Mouse (Mus musculus): ENCODE measurements around the gene Flt3.

Flt3 gene

GRCm38 (mm10) chr5:147410585-147410984 lies 10.3 kb upstream of the Flt3 start:
- DNase-seq (ENCODE audit: low spot score in 2 of 2) = no peak

- DNase-seq (ENCODE audit: low spot score in 2 of 2) = no peak
These were observed 8.4 kb upstream of the Flt3 start for GRCm38 (mm10) chr5:147408731-147409130.

GRCm38 (mm10) chr5:147406135-147406534 lies 5.8 kb upstream of the Flt3 start:
- DNase-seq (ENCODE audit: low spot score in 2 of 2) = no peak

- DNase-seq (ENCODE audit: low spot score in 2 of 2) = peak in 1 of 2 experiments; percentile 49
These were observed 2.2 kb upstream of the Flt3 start for GRCm38 (mm10) chr5:147402505-147402904.

- no peak for DNase-seq (ENCODE audit: low spot score in 2 of 2)
These were observed 735 bp upstream of the Flt3 start for GRCm38 (mm10) chr5:147401024-147401423.

- DNase-seq (ENCODE audit: low spot score in 2 of 2) = no peak
These were observed 253 bp upstream of the Flt3 start for GRCm38 (mm10) chr5:147400505-147400979.

GRCm38 (mm10) chr5:147395050-147395449 lies 5.2 kb downstream of the Flt3 start:
- DNase-seq (ENCODE audit: low spot score in 2 of 2) = no peak

- DNase-seq (ENCODE audit: low spot score in 2 of 2) = no peak
These were observed 7.5 kb downstream of the Flt3 start for GRCm38 (mm10) chr5:147392667-147393213.

GRCm38 (mm10) chr5:147390772-147391171 lies 9.5 kb downstream of the Flt3 start:
- DNase-seq (ENCODE audit: low spot score in 2 of 2) = no peak

GRCm38 (mm10) chr5:147389052-147389451 lies 11.2 kb downstream of the Flt3 start:
- no peak for DNase-seq (ENCODE audit: low spot score in 2 of 2)

GRCm38 (mm10) chr5:147388376-147389008 lies 11.8 kb downstream of the Flt3 start:
- no peak for DNase-seq (ENCODE audit: low spot score in 2 of 2)

- no peak for DNase-seq (ENCODE audit: low spot score in 2 of 2)
These were observed 13.4 kb downstream of the Flt3 start for GRCm38 (mm10) chr5:147386865-147387264.

- DNase-seq (ENCODE audit: low spot score in 2 of 2) = no peak
These were observed 18.9 kb downstream of the Flt3 start for GRCm38 (mm10) chr5:147381396-147381795.

GRCm38 (mm10) chr5:147379481-147379880 lies 20.8 kb downstream of the Flt3 start:
- no peak for DNase-seq (ENCODE audit: low spot score in 2 of 2)

GRCm38 (mm10) chr5:147370276-147370675 lies 30.0 kb downstream of the Flt3 start:
- DNase-seq (ENCODE audit: low spot score in 2 of 2) = no peak

GRCm38 (mm10) chr5:147368221-147368620 lies 32.1 kb downstream of the Flt3 start:
- DNase-seq (ENCODE audit: low spot score in 2 of 2) = no peak

GRCm38 (mm10) chr5:147365995-147366765 lies 34.1 kb downstream of the Flt3 start:
- peak; percentile 64 for DNase-seq (ENCODE audit: low spot score in 2 of 2)

- DNase-seq (ENCODE audit: low spot score in 2 of 2) = no peak
These were observed 37.2 kb downstream of the Flt3 start for GRCm38 (mm10) chr5:147363054-147363453.

- peak in 1 of 2 experiments; percentile 39 for DNase-seq (ENCODE audit: low spot score in 2 of 2)
These were observed 41.8 kb downstream of the Flt3 start for GRCm38 (mm10) chr5:147358481-147358880.

GRCm38 (mm10) chr5:147357536-147357935 lies 42.8 kb downstream of the Flt3 start:
- DNase-seq (ENCODE audit: low spot score in 2 of 2) = peak; percentile 35 to 52

GRCm38 (mm10) chr5:147356260-147357055 lies 43.8 kb downstream of the Flt3 start:
- no peak for DNase-seq (ENCODE audit: low spot score in 2 of 2)

- DNase-seq (ENCODE audit: low spot score in 2 of 2) = no peak
These were observed 44.5 kb downstream of the Flt3 start for GRCm38 (mm10) chr5:147355788-147356187.

Data from thymus, postnatal 10 days (tissue).